Mouse (Mus musculus) lung, adult 2 months (tissue): Measurements from ENCODE around the gene Cnbp. TPM values are rescaled to one million over a fixed set of nuclear protein-coding genes. Genes with fewer than 3 reads are reported as not detected.

ENCODE experiments used
- DNase-seq: peaks from one replicate; pipeline ENCODE4 v3.0.0; 2022
- H3K4me1 ChIP-seq: fragments of 200-500 bp; 2 replicates; pipeline ENCODE4 v1.6.1; 2011; ENCODE audit warnings: low read length; ENCODE audit not compliant: control insufficient read depth, insufficient read depth
- H3K4me3 ChIP-seq: fragments of 200-500 bp; replicated peaks from 2 replicates; pipeline ENCODE3; 2011; ENCODE audit warnings: low read depth, mild to moderate bottlenecking, control low read depth, low read length; ENCODE audit errors: extremely low read depth
- CTCF ChIP-seq: fragments of 200-500 bp; IDR thresholded peaks from 2 replicates; pipeline ENCODE4 v1.5.1; 2011; ENCODE audit warnings: mild to moderate bottlenecking, low read length, control low read depth; ENCODE audit not compliant: insufficient read depth
- POLR2A ChIP-seq: fragments of 200-500 bp; IDR thresholded peaks from 2 replicates; pipeline ENCODE4 v1.6.1; 2011; ENCODE audit warnings: low read depth, mild to moderate bottlenecking, control low read depth, low read length, borderline replicate concordance; ENCODE audit errors: extremely low read depth
- WGBS: fragments of 180-500 bp; shearing (Covaris S2); methylation state at CpG from one replicate; pipeline ENCODE4 v1.1.7; 2018; 5-methylcytosine and 5-hydroxymethylcytosine counted together
- polyA plus RNA-seq: library from polyadenylated mRNA; depleted of rRNA; stranded (reverse); fragments of >200 nt; gene quantifications from 2 replicates; pipeline ENCODE4 v1.2.3, GENCODE M21; 2012

Cnbp gene
- polyA plus RNA-seq, 1 experiment = 217 TPM

- Histone ChIP-seq H3K4me3 (peak within 1 kb of the TSS; percentile 88), H3K4me1 (no peaks in the 10 kb centered on the region)
- DNase-seq = peak; percentile 90
- under 1% methylated on average over 46 of the region's 46 CpGs for WGBS
- no peak for TF ChIP-seq CTCF
- TF ChIP-seq POLR2A = peak; percentile 91; the same call in 1 of the 2 replicates
Measured at GRCm38 (mm10) chr6:87838551-87839197, 12.2 kb downstream of the Cnbp start, which contains the start of gene Isy1. Gene Isy1, minus strand, starts transcription at chr6:87838798.

GRCm38 (mm10) chr6:87835695-87836094 is 15.2 kb downstream of the Cnbp start, which contains the start of gene Gm45140:
Gene Gm45140, minus strand, starts transcription at chr6:87835795.
- no peak for DNase-seq
- H3K4me3 ChIP-seq = no peak within 1 kb of the TSS
- WGBS = 91% methylated on average over 7 of the region's 7 CpGs
- H3K4me1 ChIP-seq = no peaks in the 10 kb centered on the region
- TF ChIP-seq POLR2A (no peak), CTCF (no peak)

- TF ChIP-seq POLR2A = no peak
- no peak for TF ChIP-seq CTCF
- WGBS = 97% methylated on average over 2 of the region's 2 CpGs
Measured at GRCm38 (mm10) chr6:87820366-87820765, 30.5 kb downstream of the Cnbp start.

GRCm38 (mm10) chr6:87814486-87814885 is 36.4 kb downstream of the Cnbp start:
- no peak for DNase-seq
- 89% methylated on average over 5 of the region's 5 CpGs for WGBS
- peaks cover 9% of the 10 kb centered on the region for H3K4me1 ChIP-seq
- TF ChIP-seq POLR2A = no peak
- TF ChIP-seq CTCF = no peak
- no peak overlapping the region for H3K4me3 ChIP-seq

More at GRCm38 (mm10) chr6:87820366-87820765, 30.5 kb downstream of the Cnbp start:
- H3K4me1 ChIP-seq = no peaks in the 10 kb centered on the region
- H3K4me3 ChIP-seq = no peak overlapping the region
- DNase-seq = no peak

- Histone ChIP-seq H3K4me3 (no peak overlapping the region), H3K4me1 (peaks cover 10% of the 10 kb centered on the region)
- DNase-seq = no peak
- TF ChIP-seq CTCF (no peak), POLR2A (no peak)
- WGBS = 91% methylated on average over 1 of the region's 1 CpGs
Measured at GRCm38 (mm10) chr6:87812656-87813055, 38.2 kb downstream of the Cnbp start.

- DNase-seq = peak; percentile 97
- H3K4me3 ChIP-seq = peak within 1 kb of the TSS; percentile 96
- WGBS = 1% methylated on average over 39 of the region's 56 CpGs
- H3K4me1 ChIP-seq = peaks cover 12% of the 10 kb centered on the region
- TF ChIP-seq CTCF = no peak
- peak; percentile 79 for TF ChIP-seq POLR2A
Measured at GRCm38 (mm10) chr6:87811675-87812338, 39.1 kb downstream of the Cnbp start, which contains the start of gene Rab43. Gene Rab43, minus strand, starts transcription at chr6:87812164.

DNA sequence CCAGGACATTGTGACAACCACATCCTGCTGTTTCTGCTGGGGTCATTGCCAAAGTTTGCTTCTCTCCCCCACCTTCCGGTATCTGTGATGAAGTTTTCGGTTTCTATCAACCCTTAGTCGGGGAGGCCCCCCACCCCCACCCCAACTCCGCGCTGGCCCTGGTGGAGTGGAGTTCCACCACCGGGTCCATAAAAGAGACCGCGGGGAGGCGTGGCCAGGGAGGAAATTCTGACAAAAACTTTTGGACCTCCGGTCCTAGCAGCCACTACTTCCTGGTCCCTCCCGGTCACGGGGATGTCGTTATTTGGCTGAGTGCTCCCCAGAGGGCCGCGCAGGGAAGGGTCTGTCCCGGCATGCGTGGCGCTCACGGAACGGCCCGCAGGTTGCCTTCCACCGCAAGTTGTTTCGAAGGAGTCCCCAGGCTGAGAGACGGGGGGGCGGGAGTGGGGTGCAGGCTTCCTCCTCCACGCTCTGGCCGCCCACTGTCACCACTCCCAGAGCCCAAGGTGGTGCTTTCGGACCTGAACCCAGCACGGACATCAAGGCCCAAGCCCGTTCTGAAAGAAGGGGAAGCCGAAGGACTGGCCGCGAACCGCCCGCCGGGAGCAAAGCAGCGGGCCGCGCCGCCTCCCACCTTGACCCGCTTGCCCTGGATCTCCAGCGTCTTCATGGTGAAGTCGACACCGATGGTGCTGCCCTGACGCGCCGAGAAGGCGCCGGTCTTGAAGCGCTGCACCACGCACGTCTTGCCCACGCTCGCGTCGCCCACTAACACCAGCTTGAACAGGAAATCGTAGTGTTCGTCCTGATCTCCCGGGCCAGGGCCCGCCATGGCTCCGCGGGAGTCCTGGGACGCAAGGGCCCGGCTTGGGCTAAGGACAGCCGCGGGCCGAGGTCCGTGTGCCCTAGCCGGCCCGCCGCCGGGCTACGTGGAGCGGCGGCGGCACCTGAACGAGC is 39.9 kb downstream of the Cnbp start:
- under 1% methylated on average over 77 of the region's 77 CpGs for WGBS
- Histone ChIP-seq H3K4me3 (peak overlapping the region; percentile 96), H3K4me1 (peaks cover 13% of the 10 kb centered on the region)
- peak; percentile 82; the same call in 1 of the 2 replicates for TF ChIP-seq POLR2A
- no peak for TF ChIP-seq CTCF
- peak; percentile 71 for DNase-seq

DNA sequence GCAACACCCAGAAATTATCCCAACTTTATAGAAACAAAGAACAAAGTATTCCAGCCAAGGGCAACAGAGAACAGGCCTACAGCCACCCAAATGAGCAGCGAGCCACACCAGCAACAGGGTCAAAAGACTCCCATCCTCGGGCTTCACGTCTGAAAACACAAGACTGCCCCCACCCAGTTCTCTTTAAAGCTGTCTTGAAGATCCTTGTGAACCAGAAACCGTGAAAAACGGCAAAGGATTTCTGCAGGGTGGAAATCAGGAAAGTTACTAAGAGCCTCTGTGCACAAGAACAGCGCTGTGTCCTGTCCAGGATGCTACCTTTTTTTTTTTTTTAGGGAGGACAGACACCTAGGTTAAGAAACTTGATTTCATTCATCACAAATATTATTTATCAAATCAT is 40.6 kb downstream of the Cnbp start:
- TF ChIP-seq CTCF = no peak
- TF ChIP-seq POLR2A = no peak
- H3K4me3 ChIP-seq = peak overlapping the region; percentile 96
- DNase-seq = no peak
- 13% methylated on average over 6 of the region's 6 CpGs for WGBS
- H3K4me1 ChIP-seq = peaks cover 13% of the 10 kb centered on the region

GRCm38 (mm10) chr6:87809651-87810161 is 41.2 kb downstream of the Cnbp start:
- H3K4me1 ChIP-seq = peaks cover 13% of the 10 kb centered on the region
- TF ChIP-seq CTCF (no peak), POLR2A (no peak)
- no peak overlapping the region for H3K4me3 ChIP-seq
- WGBS = 41% methylated on average over 6 of the region's 6 CpGs
- DNase-seq = no peak
